Mouse (Mus musculus) MEL (cell line): ENCODE data around the gene Hipk3. TPM values are rescaled to one million over a fixed set of nuclear protein-coding genes. Genes with fewer than 3 reads are reported as not detected.

Experiments
- DNase-seq: peaks from one replicate; pipeline ENCODE4 v3.0.0; 2011; ENCODE audit warnings: low read depth, low spot score
- H3K27ac ChIP-seq: 2 replicates; pipeline ENCODE4 v1.5.1; 2012; ENCODE audit warnings: low read depth, mild to moderate bottlenecking, control low read depth, low read length, moderate library complexity; ENCODE audit not compliant: control insufficient read depth
- H3K27me3 ChIP-seq, 2 experiments: fragments of 150-350 bp in 1 of 2; sonication (generic) in 1 of 2; 2 replicates each; pipeline ENCODE4 v1.6.1; 2012; ENCODE audit warnings: low read length in 2 of 2, mild to moderate bottlenecking in 2 of 2, improper control_type of control experiment in 1 of 2, moderate library complexity in 1 of 2; ENCODE audit not compliant: insufficient read depth in 2 of 2, control insufficient read depth in 1 of 2
- H3K36me3 ChIP-seq, 2 experiments: 2 replicates each; pipeline ENCODE4 v1.6.1; 2012 to 2014; ENCODE audit warnings: low read length in 2 of 2, improper control_type of control experiment in 1 of 2, inconsistent platforms in 1 of 2, mild to moderate bottlenecking in 1 of 2; ENCODE audit not compliant: insufficient read depth in 2 of 2, control insufficient read depth in 1 of 2
- H3K4me1 ChIP-seq, 2 experiments: fragments of 150-350 bp in 1 of 2; sonication (generic) in 1 of 2; 2 replicates each; pipeline ENCODE4 v1.6.1; 2012; ENCODE audit warnings: low read length in 2 of 2, improper control_type of control experiment in 1 of 2, mild to moderate bottlenecking in 1 of 2; ENCODE audit not compliant: insufficient read depth in 2 of 2, control insufficient read depth in 1 of 2
- H3K4me3 ChIP-seq, 2 experiments: fragments of 150-350 bp in 1 of 2; sonication (generic) in 1 of 2; 2 replicates each; pipeline ENCODE4 v1.5.1; 2012; ENCODE audit warnings: low read depth in 2 of 2, low read length in 2 of 2, mild to moderate bottlenecking in 2 of 2, moderate library complexity in 2 of 2, control low read depth in 1 of 2, improper control_type of control experiment in 1 of 2; ENCODE audit not compliant: control insufficient read depth in 1 of 2, insufficient read depth in 1 of 2
- H3K79me2 ChIP-seq: 2 replicates; pipeline ENCODE4 v1.6.1; 2012; ENCODE audit warnings: mild to moderate bottlenecking, low read length, moderate library complexity; ENCODE audit not compliant: control insufficient read depth, poor library complexity, insufficient read depth
- H3K9ac ChIP-seq: 2 replicates; pipeline ENCODE4 v1.6.1; 2012; ENCODE audit warnings: low read depth, mild to moderate bottlenecking, control low read depth, low read length, moderate library complexity; ENCODE audit not compliant: control insufficient read depth, poor library complexity, severe bottlenecking
- H3K9me3 ChIP-seq: fragments of 150-350 bp; sonication (generic); replicated peaks from 2 replicates; pipeline ENCODE4 v1.6.1; 2012; ENCODE audit warnings: mild to moderate bottlenecking, low read length, improper control_type of control experiment, moderate library complexity; ENCODE audit not compliant: insufficient read depth
- BHLHE40 ChIP-seq: IDR thresholded peaks from 2 replicates; pipeline ENCODE4 v1.6.1; 2012; ENCODE audit warnings: low read depth, mild to moderate bottlenecking, inconsistent platforms, low read length, improper control_type of control experiment, borderline replicate concordance
- CHD1 ChIP-seq: IDR thresholded peaks from 2 replicates; pipeline ENCODE4 v1.6.1; 2012; ENCODE audit warnings: low read depth, mild to moderate bottlenecking, inconsistent platforms, low read length, improper control_type of control experiment
- CTCF ChIP-seq, 3 experiments: IDR thresholded peaks in 2 of 3; conservative IDR thresholded peaks in 1 of 3; 2 replicates each; pipeline ENCODE4 v1.5.1; 2011 to 2012; ENCODE audit warnings: low read length in 3 of 3, low read depth in 2 of 3, mild to moderate bottlenecking in 2 of 3, improper control_type of control experiment in 1 of 3, inconsistent platforms in 1 of 3, mixed read lengths in 1 of 3, moderate library complexity in 1 of 3; ENCODE audit not compliant: control insufficient read depth in 1 of 3, insufficient read depth in 1 of 3, poor library complexity in 1 of 3, severe bottlenecking in 1 of 3
- E2F4 ChIP-seq: IDR thresholded peaks from 2 replicates; pipeline ENCODE4 v1.6.1; 2011; ENCODE audit warnings: low read depth, low read length, improper control_type of control experiment, borderline replicate concordance
- ELF1 ChIP-seq: IDR thresholded peaks from 2 replicates; pipeline ENCODE4 v1.6.1; 2014; ENCODE audit warnings: low read depth, mild to moderate bottlenecking, inconsistent platforms, low read length, improper control_type of control experiment, moderate library complexity
- EP300 ChIP-seq, 2 experiments: IDR thresholded peaks; 2 replicates each; pipeline ENCODE4 v1.6.1; 2011; ENCODE audit warnings: improper control_type of control experiment in 2 of 2, low read length in 2 of 2, low read depth in 1 of 2, mild to moderate bottlenecking in 1 of 2
- MAX ChIP-seq: IDR thresholded peaks from 2 replicates; pipeline ENCODE4 v1.6.1; 2011; ENCODE audit warnings: low read length, improper control_type of control experiment
- MXI1 ChIP-seq: IDR thresholded peaks from 2 replicates; pipeline ENCODE4 v1.6.1; 2011; ENCODE audit warnings: mild to moderate bottlenecking, low read depth, low read length, improper control_type of control experiment
- NELFE ChIP-seq: IDR thresholded peaks from 2 replicates; pipeline ENCODE4 v1.6.1; 2011; ENCODE audit warnings: low read depth, low read length, improper control_type of control experiment
- NRF1 ChIP-seq: IDR thresholded peaks from 2 replicates; pipeline ENCODE4 v1.6.1; 2014; ENCODE audit warnings: low read depth, mild to moderate bottlenecking, inconsistent platforms, low read length, improper control_type of control experiment, moderate library complexity; ENCODE audit not compliant: poor library complexity, insufficient read depth, severe bottlenecking
- POLR2A ChIP-seq, 2 experiments: IDR thresholded peaks; 2 replicates each; pipeline ENCODE4 v1.6.1; 2011 to 2012; ENCODE audit warnings: low read length in 2 of 2, mild to moderate bottlenecking in 2 of 2, control low read depth in 1 of 2, improper control_type of control experiment in 1 of 2, low read depth in 1 of 2, moderate library complexity in 1 of 2; ENCODE audit not compliant: control insufficient read depth in 1 of 2, insufficient read depth in 1 of 2, poor library complexity in 1 of 2
- POLR2AphosphoS5 ChIP-seq: IDR thresholded peaks from 2 replicates; pipeline ENCODE4 v1.6.1; 2012; ENCODE audit warnings: low read depth, borderline replicate concordance, mild to moderate bottlenecking, inconsistent platforms, low read length, moderate library complexity, mixed read lengths
- RAD21 ChIP-seq: IDR thresholded peaks from 2 replicates; pipeline ENCODE4 v1.6.1; 2011; ENCODE audit warnings: mild to moderate bottlenecking, low read depth, low read length, improper control_type of control experiment
- RCOR1 ChIP-seq: IDR thresholded peaks from 2 replicates; pipeline ENCODE4 v1.6.1; 2012; ENCODE audit warnings: low read depth, mild to moderate bottlenecking, inconsistent platforms, low read length, improper control_type of control experiment
- SMC3 ChIP-seq: IDR thresholded peaks from 2 replicates; pipeline ENCODE4 v1.6.1; 2011; ENCODE audit warnings: low read depth, low read length, improper control_type of control experiment
- TCF12 ChIP-seq: IDR thresholded peaks from 2 replicates; pipeline ENCODE4 v1.6.1; 2014; ENCODE audit warnings: low read depth, mild to moderate bottlenecking, inconsistent platforms, low read length, improper control_type of control experiment, moderate library complexity
- USF2 ChIP-seq, 2 experiments: IDR thresholded peaks; 2 replicates each; pipeline ENCODE4 v1.6.1; 2011 to 2012; ENCODE audit warnings: improper control_type of control experiment in 2 of 2, low read length in 2 of 2, borderline replicate concordance in 1 of 2, inconsistent platforms in 1 of 2, low read depth in 1 of 2, mild to moderate bottlenecking in 1 of 2; ENCODE audit not compliant: insufficient read depth in 1 of 2
- ZMIZ1 ChIP-seq: IDR thresholded peaks from 2 replicates; pipeline ENCODE4 v1.6.1; 2012; ENCODE audit warnings: low read depth, mild to moderate bottlenecking, inconsistent platforms, low read length, improper control_type of control experiment, moderate library complexity
- polyA plus RNA-seq, 2 experiments: library from polyadenylated mRNA; stranded (reverse) in 1 of 2; unstranded in 1 of 2; fragments of >175 nt in 1 of 2; fragments of >200 nt in 1 of 2; gene quantifications; 2 replicates each; pipeline versions ENCODE4 v1.2.1 to v1.2.4; 2012; ENCODE audit warnings: low replicate concordance in 2 of 2, low read depth in 1 of 2; ENCODE audit not compliant: insufficient read length in 2 of 2, insufficient read depth in 1 of 2, missing spikeins in 1 of 2
- total RNA-seq: library from RNA; depleted of rRNA; stranded (reverse); fragments of 300-350 nt; gene quantifications from 2 replicates; pipeline ENCODE4 v1.2.3, GENCODE M21; 2012

The Hipk3 gene
- total and polyA plus RNA-seq, 3 experiments: 11.9 to 19.4 (median 17.0) TPM

GRCm38 (mm10) chr2:104479054-104479453 is 15.2 kb downstream of the Hipk3 start:
- TF ChIP-seq MAX: no peak
- no peak for TF ChIP-seq EP300 (IDR thresholded peaks at IDR 0.05; ENCODE audit: low read depth in 1 of 2, low read length in 2 of 2)
- TF ChIP-seq POLR2AphosphoS5: no peak
- no peak for TF ChIP-seq SMC3
- no peak for TF ChIP-seq USF2 (IDR thresholded peaks at IDR 0.05; ENCODE audit: borderline replicate concordance in 1 of 2, insufficient read depth in 1 of 2, low read depth in 1 of 2, low read length in 2 of 2)
- no peak for TF ChIP-seq RAD21
- no peak for TF ChIP-seq CHD1
- TF ChIP-seq TCF12: no peak
- TF ChIP-seq RCOR1: no peak
- TF ChIP-seq POLR2A (IDR thresholded peaks at IDR 0.05; ENCODE audit: control insufficient read depth in 1 of 2, insufficient read depth in 1 of 2, low read depth in 1 of 2, low read length in 2 of 2, poor library complexity in 1 of 2): no peak
- no peak overlapping the region for H3K9ac ChIP-seq
- H3K9me3 ChIP-seq: no peaks in the 10 kb centered on the region
- DNase-seq: no peak
- H3K4me1 ChIP-seq: no peaks in the 10 kb centered on the region
- no peaks in the 10 kb centered on the region for H3K36me3 ChIP-seq
- H3K27ac ChIP-seq: no peak overlapping the region
- no peaks in the 10 kb centered on the region for H3K27me3 ChIP-seq
- no peak overlapping the region for H3K4me3 ChIP-seq
- H3K79me2 ChIP-seq: peaks cover 22% of the 10 kb centered on the region

- no peak for DNase-seq
- TF ChIP-seq RCOR1 (no peak), NELFE (no peak), ZMIZ1 (no peak), NRF1 (no peak), CTCF (IDR thresholded peaks at IDR 0.05 in 2 of 3, conservative IDR thresholded peaks at IDR 0.05 in 1 of 3; ENCODE audit: control insufficient read depth in 1 of 3, insufficient read depth in 1 of 3, low read depth in 2 of 3, low read length in 3 of 3, poor library complexity in 1 of 3, severe bottlenecking in 1 of 3) (no peak), SMC3 (no peak), BHLHE40 (no peak), USF2 (IDR thresholded peaks at IDR 0.05; ENCODE audit: borderline replicate concordance in 1 of 2, insufficient read depth in 1 of 2, low read depth in 1 of 2, low read length in 2 of 2) (no peak), ELF1 (no peak), MXI1 (no peak), POLR2A (IDR thresholded peaks at IDR 0.05; ENCODE audit: control insufficient read depth in 1 of 2, insufficient read depth in 1 of 2, low read depth in 1 of 2, low read length in 2 of 2, poor library complexity in 1 of 2) (no peak), E2F4 (no peak)
- Histone ChIP-seq H3K27me3 (no peaks in the 10 kb centered on the region), H3K27ac (no peak overlapping the region), H3K79me2 (peaks cover 20% of the 10 kb centered on the region; the same call in 1 of the 2 replicates), H3K9ac (no peak overlapping the region), H3K4me3 (no peak overlapping the region), H3K9me3 (no peaks in the 10 kb centered on the region), H3K4me1 (no peaks in the 10 kb centered on the region), H3K36me3 (no peaks in the 10 kb centered on the region)
Measured at GRCm38 (mm10) chr2:104477398-104478015, 16.7 kb downstream of the Hipk3 start.
